Mouse (Mus musculus) left cerebral cortex, postnatal 25 days (tissue): ENCODE measurements at regions not wholly inside any gene's neighbourhood (a gene's known extent, or its start where the extent isn't known, plus 50 kb on each side); places are given as distances from the start of the nearest gene placed in this dataset.

Experiments used
- DNase-seq, 2 experiments: peaks; one replicate each; pipeline ENCODE4 v3.0.0; 2022; ENCODE audit warnings: low spot score in 2 of 2, mixed read lengths in 1 of 2
- intact Hi-C: fragments of 180-260 bp; cut with DNase I; formaldehyde crosslinking; loops from one replicate; pipeline ENCODE4 v1.15.1; 2025
- microRNA-seq, 2 experiments: library from miRNA; unstranded; fragments of <30 nt; microRNA quantifications; one replicate each; pipeline ENCODE4 v1.2.0; 2022

DNA sequence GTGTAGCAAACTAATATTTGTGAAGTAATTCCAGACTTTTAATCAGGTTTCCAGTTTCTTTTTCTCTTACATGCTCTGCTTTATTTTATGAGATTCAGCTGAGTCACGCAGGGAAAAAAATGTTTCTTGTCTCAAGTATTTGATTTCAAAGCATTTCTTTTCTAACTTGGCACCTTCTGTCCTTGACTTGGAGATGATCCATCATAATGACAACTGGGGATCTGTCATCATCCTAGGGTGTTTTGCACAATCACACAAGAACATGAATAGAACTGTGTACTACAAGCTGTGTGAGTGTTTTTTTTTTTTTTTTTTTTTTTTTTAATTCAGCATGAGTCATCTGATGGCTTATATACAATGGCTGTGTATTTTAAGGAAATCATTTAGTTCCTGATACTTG is 1022.0 kb upstream of the Flrt2 start:
- intact Hi-C loops, result no loop called here
- peak; percentile 15 to 88 for DNase-seq

DNA sequence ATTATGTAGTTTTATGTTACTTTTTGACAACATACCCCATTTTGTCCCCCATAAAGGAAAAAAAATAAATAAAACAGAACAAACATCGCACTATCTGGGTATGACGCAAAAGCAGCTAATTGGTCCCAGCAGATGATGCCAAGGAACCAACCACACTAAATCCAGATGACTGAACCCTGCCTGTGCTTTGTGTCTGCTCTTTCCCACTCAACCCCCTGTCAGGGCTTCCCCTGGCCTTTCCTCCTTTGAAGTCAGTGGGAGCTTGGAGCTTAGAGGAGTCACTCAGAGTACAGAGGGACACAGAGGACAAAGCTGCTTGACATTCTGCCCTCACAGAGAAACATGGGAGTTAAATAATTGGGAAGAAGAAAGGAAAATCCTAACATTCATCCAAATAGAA is 1017.1 kb upstream of the Flrt2 start:
- DNase-seq, result peak in 1 of 2 experiments; percentile 3
- intact Hi-C loops, result no loop called here

DNA sequence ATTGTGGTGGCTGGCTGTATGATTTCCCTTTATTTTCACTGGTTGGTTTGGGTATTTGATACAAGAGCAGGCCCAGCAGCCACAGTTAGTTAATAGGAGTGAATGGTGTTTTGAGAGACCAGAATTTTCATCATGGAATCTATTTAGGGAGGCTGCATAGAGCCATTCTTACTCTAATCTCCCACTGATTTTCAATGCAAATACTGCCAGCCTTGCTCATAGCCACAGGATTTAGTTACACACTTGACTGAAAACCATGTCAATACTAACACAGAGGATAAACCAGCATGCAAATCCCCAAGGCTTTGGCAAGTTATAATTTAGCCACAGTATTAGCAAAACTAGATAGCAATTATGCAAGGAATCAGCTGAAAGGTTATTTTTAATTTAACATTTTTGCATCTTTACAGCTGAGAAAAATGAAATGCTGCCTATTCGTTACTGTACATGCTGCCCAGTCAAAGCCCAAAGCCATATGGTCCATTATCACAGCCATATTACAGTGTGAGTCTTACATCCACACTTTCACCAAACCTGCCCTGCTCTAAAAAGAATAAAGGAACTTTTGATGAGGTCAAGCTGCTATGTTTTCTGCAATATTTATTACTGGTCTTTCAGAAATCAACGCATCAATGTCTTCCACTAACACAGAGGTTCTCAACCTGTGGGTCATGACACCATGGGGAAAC is 1000.5 kb upstream of the Flrt2 start:
- intact Hi-C loops, result no loop called here
- DNase-seq, result no peak

DNA sequence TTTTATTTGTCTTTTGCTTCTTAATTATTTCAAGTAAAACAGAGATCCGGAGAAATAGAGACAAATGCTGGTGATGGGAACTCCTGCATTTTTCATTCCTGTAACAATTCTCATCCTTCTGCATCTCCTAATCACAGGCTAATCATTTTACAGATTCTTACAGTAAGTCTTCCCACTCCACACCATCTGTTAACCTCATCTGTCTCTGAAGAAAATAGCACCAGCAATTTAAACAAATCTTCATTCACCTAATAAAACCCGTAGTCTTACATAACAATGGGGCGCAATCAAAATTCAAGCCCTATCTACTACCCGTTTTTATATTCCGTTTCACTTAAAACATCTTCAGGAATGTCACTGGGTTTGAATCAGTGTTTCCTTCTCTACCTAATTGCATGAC is 960.6 kb upstream of the Flrt2 start:
- no peak for DNase-seq
- intact Hi-C loops, result no loop called here

DNA sequence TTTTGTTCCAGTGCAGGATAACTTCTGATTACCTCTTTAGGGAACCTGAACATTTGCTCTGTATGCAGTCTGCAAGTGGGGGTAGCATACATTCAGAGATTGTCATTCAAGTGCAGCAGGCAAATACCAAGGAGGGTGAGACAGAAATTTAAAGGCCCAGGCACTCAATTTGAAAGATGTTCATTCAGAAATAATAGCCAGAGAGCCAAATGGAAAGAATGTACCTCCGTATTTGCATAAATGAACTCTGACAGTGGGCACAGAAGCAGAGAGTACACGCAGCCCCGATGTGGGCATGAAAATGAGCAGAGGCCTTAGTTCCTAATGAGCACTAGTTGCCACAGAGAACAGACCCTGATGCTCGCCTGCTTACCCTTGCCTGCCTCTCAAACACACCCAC is 958.8 kb upstream of the Flrt2 start:
- intact Hi-C loops, result no loop called here
- peak in 1 of 2 experiments; percentile 3 for DNase-seq

DNA sequence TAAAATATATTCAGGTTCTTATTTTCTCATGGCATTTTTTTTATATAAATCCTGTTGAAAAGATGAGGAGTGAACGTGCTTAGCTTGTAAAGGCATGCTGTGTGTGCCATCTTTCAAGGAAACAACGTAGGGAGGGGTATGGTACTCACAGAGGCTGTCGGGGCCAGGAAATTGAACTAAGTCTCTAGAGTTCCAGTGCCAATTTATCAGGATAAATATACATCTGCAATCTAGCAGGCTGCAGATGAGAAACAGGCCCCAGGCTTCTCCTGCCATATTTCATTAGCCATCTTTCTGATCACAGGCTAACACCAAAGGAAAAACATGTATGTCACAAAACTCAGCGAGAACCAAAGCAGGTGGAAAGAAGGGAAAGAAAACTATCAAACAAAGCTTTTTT is 954.8 kb upstream of the Flrt2 start:
- DNase-seq, result no peak
- intact Hi-C loops, result no loop called here

DNA sequence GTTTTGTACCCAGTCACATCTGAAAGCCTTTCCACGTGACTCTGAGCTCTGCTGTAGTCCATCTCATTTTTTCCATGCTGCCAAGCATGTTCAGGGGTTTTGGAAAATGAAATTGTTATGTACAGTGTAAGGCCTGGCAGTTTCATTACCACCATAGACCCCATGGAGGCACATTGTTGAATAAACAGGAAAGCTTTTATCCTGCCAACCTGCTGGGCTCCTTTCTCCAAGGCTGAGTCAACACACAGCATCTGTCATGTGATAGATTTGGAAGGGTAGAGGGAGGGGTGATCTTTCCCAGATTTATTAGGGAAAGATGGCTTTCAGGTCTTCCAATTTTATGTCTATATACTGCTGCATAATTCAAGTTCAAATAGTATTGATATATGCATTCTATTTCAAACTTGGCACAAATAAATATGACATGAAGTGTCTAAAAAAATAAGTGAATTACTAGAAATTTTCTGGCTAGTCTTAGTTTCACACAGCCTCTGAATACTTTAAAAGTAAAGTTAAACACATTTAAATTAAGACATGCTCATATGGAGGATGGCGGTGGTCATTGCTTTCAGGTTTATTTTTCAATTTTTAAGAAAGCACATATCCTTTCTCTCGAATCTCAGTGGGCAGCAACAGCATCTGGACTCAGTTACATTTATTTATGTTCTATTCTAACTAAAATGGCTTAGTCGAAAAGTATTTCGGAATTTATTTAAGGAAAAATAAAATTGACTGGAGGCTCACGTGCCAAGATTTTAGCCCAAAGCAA is 942.1 kb upstream of the Flrt2 start:
- intact Hi-C loops, result loop anchor here (5.0 kb wide), 2 partner anchors 737 to 942 kb away; partner anchors contain the start of gene Flrt2
- DNase-seq, result peak in 1 of 2 experiments; percentile 57

DNA sequence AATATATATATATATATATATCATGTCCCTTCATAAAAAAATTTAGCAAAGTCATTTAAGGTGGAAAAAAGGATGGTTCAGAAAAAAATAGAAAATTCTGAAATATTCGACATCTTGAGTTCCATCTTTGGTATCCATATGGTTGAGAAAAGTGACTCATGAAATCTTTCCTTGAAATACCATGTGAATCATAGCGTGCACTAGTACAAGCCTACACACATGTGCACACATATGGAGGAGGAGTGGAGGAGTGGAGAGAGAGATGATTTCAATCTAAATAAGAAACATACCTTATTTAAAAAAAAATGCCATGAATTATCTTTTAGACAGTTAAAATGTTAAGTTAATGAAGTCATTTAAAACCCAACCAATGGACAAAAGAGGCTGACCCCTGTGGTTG is 936.3 kb upstream of the Flrt2 start:
- peak in 1 of 2 experiments; percentile 75 for DNase-seq
- intact Hi-C loops, result loop anchor here (5.0 kb wide), 1 partner anchor 547 kb away; no protein-coding TSS in a partner anchor

DNA sequence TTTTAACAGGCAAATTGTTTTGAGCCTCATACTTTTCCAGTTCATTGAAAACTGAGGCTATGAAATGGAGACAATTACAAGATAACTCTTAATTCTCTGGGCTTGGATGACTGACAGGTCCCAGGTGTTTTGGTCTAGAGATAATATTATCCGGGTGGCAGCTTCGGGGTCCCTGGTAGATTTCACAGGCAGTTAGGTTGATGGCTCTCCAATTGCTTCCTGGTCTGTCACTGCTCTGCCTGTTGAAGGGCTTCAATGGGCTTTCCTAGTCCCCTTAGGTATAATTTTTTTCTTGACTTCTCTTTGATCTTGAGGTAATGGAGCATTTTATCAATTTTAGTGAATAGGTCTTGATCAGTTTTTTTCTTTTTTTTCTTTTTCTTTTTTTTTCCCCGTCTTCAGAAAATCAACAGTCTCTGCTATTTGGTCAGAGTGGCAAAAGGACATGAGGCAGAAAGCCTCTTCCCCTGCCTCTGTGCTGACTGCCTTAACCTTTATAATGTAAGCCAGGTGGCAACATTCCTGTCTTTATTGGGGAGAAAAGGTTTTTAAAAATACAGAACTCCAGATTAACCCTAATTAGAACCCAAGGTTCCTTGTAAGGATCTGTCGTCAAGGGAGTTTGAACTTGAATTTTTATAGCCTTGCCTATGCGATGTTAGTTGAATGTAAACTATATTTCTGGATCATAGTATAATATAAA is 896.0 kb upstream of the Flrt2 start:
- no peak for DNase-seq
- intact Hi-C loops, result no loop called here

DNA sequence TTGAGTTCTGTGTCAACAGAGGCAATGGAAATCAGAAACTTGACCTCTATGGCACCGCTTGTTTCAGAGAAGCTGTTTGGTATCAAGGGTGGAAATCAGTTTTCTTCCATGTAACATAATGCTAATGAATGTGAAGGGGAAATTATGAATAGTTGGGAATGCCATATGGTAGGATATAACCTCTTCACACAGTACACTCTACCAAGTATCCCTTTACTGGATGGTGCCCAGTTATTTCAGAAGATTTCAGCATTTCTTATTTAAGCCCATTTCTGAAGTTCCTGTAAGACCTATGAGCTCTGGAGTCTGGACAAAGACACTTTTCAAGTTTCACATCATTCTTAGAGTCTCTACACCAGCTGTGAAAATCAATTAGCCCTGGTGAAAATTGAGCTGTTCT is 887.3 kb upstream of the Flrt2 start:
- intact Hi-C loops, result no loop called here
- no peak for DNase-seq

DNA sequence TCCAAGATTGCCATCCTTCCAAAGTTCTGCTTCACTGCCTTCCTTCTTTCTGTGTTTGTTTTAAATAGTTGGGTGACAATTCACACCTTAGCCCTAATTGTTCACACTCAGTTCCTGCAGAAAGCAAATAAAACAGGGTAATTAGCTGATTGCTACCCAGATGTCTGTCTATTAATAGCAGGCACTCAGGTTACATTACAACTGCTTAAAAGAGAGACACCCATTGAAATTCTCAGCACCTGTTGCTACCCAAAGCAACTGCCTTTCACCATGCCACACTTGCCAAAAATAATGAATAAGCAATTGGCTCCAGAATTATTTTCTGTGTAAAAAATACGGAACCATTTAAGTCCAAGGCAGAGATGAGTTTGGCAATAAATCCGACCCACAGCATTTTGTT is 860.6 kb upstream of the Flrt2 start:
- DNase-seq, result no peak
- intact Hi-C loops, result no loop called here

DNA sequence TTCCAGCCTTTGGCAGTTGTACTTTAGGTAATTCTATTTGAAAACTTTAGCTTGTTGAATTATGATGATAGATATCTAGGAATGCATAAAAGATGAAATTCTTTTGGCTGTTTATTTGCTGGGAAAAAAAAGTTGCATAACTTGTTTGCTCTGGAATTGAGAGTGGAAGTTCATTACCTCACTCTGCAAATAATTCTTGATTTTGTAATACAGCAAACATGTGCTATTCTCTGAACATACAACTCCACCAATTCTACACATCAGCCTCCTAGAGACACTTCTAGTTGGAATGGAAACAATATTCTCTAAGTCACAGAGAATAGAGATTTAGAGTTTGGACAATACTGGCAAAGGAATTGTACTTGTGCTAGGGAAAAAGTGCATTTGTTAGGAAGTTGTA is 829.3 kb upstream of the Flrt2 start:
- intact Hi-C loops, result no loop called here

DNA sequence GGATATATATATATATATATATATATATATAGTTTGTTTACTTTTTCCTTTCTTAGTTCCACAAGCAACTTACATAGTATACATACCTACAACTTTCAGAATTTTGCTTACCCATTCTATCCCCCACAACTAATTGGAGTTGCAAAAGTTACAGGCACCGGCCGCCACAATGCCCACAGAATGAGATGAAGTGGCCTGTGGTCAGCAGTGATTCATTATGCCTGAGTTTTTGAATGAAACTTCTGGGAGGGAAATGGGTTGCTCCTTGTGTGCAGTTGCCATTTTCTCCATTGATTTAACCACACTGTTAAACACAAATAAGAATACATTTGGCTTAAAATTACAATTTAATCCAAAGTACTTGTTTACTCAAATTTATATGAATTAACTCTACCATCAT is 781.2 kb upstream of the Flrt2 start:
- intact Hi-C loops, result no loop called here
- no peak for DNase-seq

More for the DNA sequence above, 829.3 kb upstream of the Flrt2 start:
- DNase-seq, result no peak

DNA sequence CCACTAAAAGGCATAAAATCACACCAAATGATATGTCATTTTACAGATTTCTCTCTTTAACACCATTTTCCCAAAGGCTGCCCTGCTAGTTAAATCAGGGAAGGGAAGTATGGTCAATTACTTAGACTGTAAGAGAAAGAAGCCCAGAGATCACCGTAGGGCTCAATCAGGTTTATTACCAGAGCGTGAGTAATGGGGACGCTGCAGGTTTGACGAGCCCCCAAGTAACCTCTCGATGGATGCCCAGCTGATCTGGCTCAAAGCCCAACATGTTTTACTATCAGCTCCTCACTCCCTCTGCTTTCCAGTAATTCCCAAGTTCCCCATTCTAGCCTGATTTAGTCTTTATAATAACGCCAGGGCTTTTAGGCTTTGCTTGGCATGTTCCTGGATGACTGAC is 749.0 kb upstream of the Flrt2 start:
- no peak for DNase-seq
- intact Hi-C loops, result no loop called here

Small RNAs in the stretch of these regions (microRNA-seq; reads per million reads assigned to microRNA genes)
- 0 reads per million in 2 experiments for gene Mir8099-2
